Mouse (Mus musculus): Measurements from ENCODE around the gene Sipa1l2. TPM values are rescaled to one million over a fixed set of nuclear protein-coding genes. Genes with fewer than 3 reads are reported as not detected.
A peak's percentile ranks its signal among the peaks of the same experiment; 100 is the strongest.

The Sipa1l2 gene
- polyA plus RNA-seq, 1 experiment from 2014 or later, result 12.9 TPM

DNA sequence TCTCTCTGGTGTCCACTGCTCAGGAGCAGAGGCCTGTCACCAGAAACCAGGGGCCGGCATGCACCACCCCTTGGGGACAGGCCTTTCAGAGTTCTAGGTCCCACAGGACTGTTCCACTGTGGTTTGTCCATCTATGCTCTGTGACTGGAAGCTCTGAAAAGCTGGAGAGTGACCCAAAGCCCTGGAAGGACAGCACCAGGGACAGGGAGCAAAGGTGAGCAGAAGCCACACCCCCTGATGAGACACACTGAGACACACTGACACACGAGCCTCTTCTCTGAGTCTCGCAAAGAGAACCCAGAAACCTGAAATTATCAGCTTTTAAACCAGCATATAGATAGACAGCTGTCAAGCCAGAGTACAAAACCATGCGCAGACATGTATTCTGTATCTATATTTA lies 123.4 kb downstream of the Sipa1l2 start:
- Histone ChIP-seq H3K9me3 (ENCODE audit: control insufficient read depth, low read length) (no peaks in the 10 kb centered on the region), H3K4me1 (ENCODE audit: control insufficient read depth, insufficient read depth, low read length) (no peaks in the 10 kb centered on the region), H3K27me3 (ENCODE audit: control insufficient read depth, insufficient read depth, low read length) (no peaks in the 10 kb centered on the region), H3K27ac (ENCODE audit: low read depth, low read length) (no peak overlapping the region), H3K9ac (ENCODE audit: low read depth, low read length) (no peak overlapping the region), H3K36me3 (ENCODE audit: control insufficient read depth, insufficient read depth, low read length) (peaks cover 63% of the 10 kb centered on the region), H3K4me2 (replicated peaks; ENCODE audit: low read depth, low read length) (no peak overlapping the region), H3K4me3 (ENCODE audit: low read length) (no peak overlapping the region)
- ATAC-seq (ENCODE audit: low FRiP score, low TSS enrichment), result no peak
- 80% methylated on average over 4 of the region's 4 CpGs for WGBS

DNA sequence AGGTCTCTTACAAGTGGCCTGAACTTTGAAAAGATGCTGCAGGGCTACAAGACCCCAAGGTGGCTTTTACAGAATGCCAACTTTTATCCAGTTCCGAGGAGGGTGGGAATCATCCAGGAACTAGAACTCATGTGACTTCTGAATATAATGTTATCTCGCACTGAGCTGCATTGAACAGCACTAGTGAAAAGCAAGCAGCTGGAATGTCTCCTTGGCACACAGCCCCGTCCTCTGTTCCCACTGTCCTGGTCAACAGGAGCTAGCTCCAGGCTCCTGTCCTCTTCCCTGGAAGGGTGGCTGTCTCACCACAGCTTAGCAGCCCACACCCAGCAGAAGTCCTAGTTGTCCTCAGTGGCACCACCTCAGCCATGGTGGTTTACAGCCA lies 124.4 kb downstream of the Sipa1l2 start:
- WGBS, result 75% methylated on average over 3 of the region's 3 CpGs
- Histone ChIP-seq H3K4me1 (ENCODE audit: control insufficient read depth, insufficient read depth, low read length) (no peaks in the 10 kb centered on the region), H3K36me3 (ENCODE audit: control insufficient read depth, insufficient read depth, low read length) (peaks cover 64% of the 10 kb centered on the region), H3K9ac (ENCODE audit: low read depth, low read length) (no peak overlapping the region), H3K27me3 (ENCODE audit: control insufficient read depth, insufficient read depth, low read length) (no peaks in the 10 kb centered on the region), H3K27ac (ENCODE audit: low read depth, low read length) (no peak overlapping the region), H3K9me3 (ENCODE audit: control insufficient read depth, low read length) (no peaks in the 10 kb centered on the region), H3K4me2 (replicated peaks; ENCODE audit: low read depth, low read length) (no peak overlapping the region), H3K4me3 (ENCODE audit: low read length) (no peak overlapping the region)
- ATAC-seq (ENCODE audit: low FRiP score, low TSS enrichment), result no peak

DNA sequence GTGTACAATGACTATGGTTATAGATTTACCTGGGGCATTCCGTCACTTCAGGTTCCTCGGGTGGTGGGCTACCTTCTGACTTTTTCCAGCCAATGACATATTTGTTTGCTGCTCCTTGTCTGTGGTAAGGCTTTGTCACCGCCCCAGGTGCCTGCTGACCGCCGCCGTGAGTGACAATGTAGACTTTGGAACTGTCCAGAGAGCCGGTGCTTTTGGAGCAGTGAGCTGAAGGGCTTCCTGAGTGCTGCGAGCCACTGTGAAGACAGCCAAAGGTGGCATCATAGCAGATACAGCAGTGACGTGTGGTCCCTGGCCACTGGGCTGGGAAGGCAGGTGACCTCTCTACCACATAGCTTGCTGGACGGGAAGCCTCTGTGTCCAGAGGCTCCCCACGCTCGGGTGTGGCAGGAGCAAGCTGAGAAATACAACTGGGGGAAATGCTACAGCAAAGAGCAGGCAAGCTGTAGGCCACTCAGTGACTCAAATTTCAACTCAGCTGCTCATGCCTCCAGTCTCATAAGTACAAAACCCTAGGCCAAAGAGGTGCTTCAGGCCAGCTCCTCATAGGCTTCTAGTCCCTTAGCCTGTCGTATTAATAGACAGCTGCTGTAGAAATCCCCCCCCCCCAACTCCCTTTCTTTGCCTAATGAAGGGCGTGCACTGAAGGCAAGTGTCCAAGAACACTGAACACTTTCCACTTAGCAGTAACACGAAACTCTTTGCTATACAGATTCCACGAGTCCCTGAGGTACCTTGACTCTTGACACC lies 125.0 kb downstream of the Sipa1l2 start:
- Histone ChIP-seq H3K4me2 (replicated peaks; ENCODE audit: low read depth, low read length) (no peak overlapping the region), H3K4me1 (ENCODE audit: control insufficient read depth, insufficient read depth, low read length) (no peaks in the 10 kb centered on the region), H3K9ac (ENCODE audit: low read depth, low read length) (no peak overlapping the region), H3K9me3 (ENCODE audit: control insufficient read depth, low read length) (no peaks in the 10 kb centered on the region), H3K27me3 (ENCODE audit: control insufficient read depth, insufficient read depth, low read length) (no peaks in the 10 kb centered on the region), H3K4me3 (ENCODE audit: low read length) (no peak overlapping the region), H3K27ac (ENCODE audit: low read depth, low read length) (no peak overlapping the region), H3K36me3 (ENCODE audit: control insufficient read depth, insufficient read depth, low read length) (peaks cover 64% of the 10 kb centered on the region)
- 82% methylated on average over 16 of the region's 16 CpGs for WGBS
- no peak for ATAC-seq (ENCODE audit: low FRiP score, low TSS enrichment)

DNA sequence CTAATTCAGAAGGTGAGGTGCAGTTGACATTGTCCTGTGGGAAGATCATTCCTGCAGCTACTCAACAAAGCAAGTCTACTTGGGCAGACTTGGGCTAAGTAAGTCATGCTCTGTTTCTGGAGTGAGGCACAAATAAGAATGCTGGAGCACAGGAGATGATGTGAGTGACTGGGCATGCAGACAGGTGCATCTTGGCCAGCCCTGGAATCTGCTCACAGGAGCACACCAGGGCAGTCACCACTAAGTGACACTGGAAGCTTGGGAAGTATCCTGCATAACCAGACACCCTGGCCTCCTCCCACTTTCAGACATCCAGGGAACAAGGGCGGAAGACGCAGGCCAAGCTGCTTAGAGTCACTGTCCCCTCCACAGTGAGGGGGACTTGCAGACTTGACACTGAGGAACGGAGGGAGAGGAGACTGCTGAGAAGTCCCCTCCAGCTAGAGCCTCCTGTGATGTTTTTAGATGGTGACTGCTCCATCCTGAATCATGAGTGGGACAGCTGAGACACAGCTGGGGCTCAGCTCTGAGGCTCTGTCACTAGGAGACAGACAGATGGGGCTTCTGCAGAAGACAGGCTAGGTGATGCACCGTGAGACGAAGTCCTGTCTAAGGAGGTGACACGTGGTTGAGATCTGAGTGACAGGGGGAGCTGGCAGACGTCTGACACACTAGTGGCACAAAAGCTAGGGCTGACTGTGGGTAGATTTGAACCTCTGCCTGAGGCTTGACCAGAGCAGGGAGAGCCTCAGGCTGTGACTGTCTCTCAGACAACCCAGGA lies 134.1 kb downstream of the Sipa1l2 start:
- WGBS, result 75% methylated on average over 7 of the region's 7 CpGs
- H3K9me3 ChIP-seq (ENCODE audit: control insufficient read depth, low read length), result no peaks in the 10 kb centered on the region

DNA sequence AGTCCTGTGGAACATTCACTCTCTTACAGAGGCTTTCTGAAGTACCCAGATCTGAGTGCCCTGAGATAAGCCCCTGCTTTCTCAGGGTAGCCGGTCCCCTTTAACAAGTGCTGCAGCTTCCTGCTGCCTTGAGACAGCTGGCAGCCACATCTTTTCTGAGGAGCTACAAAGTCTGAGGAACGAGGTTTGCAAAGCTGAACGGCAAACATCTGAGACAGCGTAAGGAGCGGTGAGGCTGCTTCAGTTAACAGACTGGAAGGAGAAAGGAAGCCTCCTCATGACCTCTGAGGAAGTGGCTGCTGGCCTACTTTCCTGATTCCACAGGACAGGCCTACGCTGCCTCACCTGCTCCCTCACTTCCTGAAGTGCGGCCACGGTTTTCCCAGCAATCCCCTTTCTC lies 135.5 kb downstream of the Sipa1l2 start:
- Histone ChIP-seq H3K27ac (ENCODE audit: low read depth, low read length) (no peak overlapping the region), H3K36me3 (ENCODE audit: control insufficient read depth, insufficient read depth, low read length) (peaks cover 30% of the 10 kb centered on the region), H3K4me2 (replicated peaks; ENCODE audit: low read depth, low read length) (no peak overlapping the region), H3K4me3 (ENCODE audit: low read length) (no peak overlapping the region), H3K9me3 (ENCODE audit: control insufficient read depth, low read length) (no peaks in the 10 kb centered on the region), H3K9ac (ENCODE audit: low read depth, low read length) (no peak overlapping the region), H3K4me1 (ENCODE audit: control insufficient read depth, insufficient read depth, low read length) (peaks cover 3% of the 10 kb centered on the region; the same call in 1 of the 2 replicates), H3K27me3 (ENCODE audit: control insufficient read depth, insufficient read depth, low read length) (no peaks in the 10 kb centered on the region)
- no peak for ATAC-seq (ENCODE audit: low FRiP score, low TSS enrichment)
- 61% methylated on average over 8 of the region's 8 CpGs for WGBS

More for the DNA sequence above, 134.1 kb downstream of the Sipa1l2 start:
- H3K9ac ChIP-seq (ENCODE audit: low read depth, low read length), result no peak overlapping the region
- H3K4me2 ChIP-seq (replicated peaks; ENCODE audit: low read depth, low read length), result no peak overlapping the region
- H3K4me3 ChIP-seq (ENCODE audit: low read length), result no peak overlapping the region
- no peak for ATAC-seq (ENCODE audit: low FRiP score, low TSS enrichment)
- peaks cover 3% of the 10 kb centered on the region; the same call in 1 of the 2 replicates for H3K4me1 ChIP-seq (ENCODE audit: control insufficient read depth, insufficient read depth, low read length)
- no peak overlapping the region for H3K27ac ChIP-seq (ENCODE audit: low read depth, low read length)
- H3K36me3 ChIP-seq (ENCODE audit: control insufficient read depth, insufficient read depth, low read length), result peaks cover 32% of the 10 kb centered on the region
- no peaks in the 10 kb centered on the region for H3K27me3 ChIP-seq (ENCODE audit: control insufficient read depth, insufficient read depth, low read length)

DNA sequence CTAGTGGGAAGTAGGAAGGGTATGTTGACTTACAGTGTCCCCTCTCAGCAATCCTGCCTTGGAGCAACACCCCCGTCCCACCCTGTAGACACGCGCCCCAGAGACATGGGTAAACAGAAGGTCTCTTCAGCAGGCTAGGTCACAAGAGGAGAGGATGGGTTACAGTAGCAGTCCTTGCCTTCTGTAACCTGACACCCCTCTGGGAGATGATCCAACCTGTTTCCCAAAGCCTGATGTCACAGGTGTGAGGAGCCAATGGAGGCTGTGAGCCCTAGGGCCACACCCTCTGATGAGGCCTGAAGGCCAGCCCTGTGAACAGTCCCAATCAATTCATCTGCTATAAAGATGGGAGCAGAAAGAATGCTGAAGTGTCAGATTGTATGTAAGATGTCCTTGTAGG lies 138.3 kb downstream of the Sipa1l2 start:
- H3K4me3 ChIP-seq (ENCODE audit: low read length), result no peak overlapping the region
- H3K36me3 ChIP-seq (ENCODE audit: control insufficient read depth, insufficient read depth, low read length), result peaks cover 19% of the 10 kb centered on the region
- no peak overlapping the region for H3K4me2 ChIP-seq (replicated peaks; ENCODE audit: low read depth, low read length)
- WGBS, result 45% methylated on average over 3 of the region's 3 CpGs
- peak; percentile 46 for ATAC-seq (ENCODE audit: low FRiP score, low TSS enrichment)
- no peak overlapping the region for H3K27ac ChIP-seq (ENCODE audit: low read depth, low read length)
- no peaks in the 10 kb centered on the region for H3K9me3 ChIP-seq (ENCODE audit: control insufficient read depth, low read length)
- H3K4me1 ChIP-seq (ENCODE audit: control insufficient read depth, insufficient read depth, low read length), result peaks cover 3% of the 10 kb centered on the region; the same call in 1 of the 2 replicates
- H3K9ac ChIP-seq (ENCODE audit: low read depth, low read length), result no peak overlapping the region
- H3K27me3 ChIP-seq (ENCODE audit: control insufficient read depth, insufficient read depth, low read length), result no peaks in the 10 kb centered on the region

DNA sequence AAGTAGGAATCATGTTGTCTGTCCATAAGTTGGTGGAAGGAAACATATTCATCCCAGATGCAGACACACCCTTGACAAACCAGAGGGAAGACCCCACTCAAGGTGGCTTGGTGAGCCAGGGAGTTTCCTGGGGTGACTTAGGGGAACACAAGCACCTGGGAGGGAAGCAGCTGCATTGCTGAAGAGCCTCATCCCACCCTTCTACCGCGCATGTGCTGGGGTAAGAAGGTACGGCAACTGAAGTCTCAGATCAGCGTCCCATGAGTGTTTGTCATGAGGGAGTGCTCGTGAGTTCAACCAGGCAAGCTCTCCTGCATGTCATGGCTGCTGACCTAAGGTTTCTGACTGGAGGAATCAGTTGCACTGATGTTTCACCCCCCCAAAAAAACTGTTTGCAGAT lies 138.8 kb downstream of the Sipa1l2 start:
- H3K4me3 ChIP-seq (ENCODE audit: low read length), result no peak overlapping the region
- no peak for ATAC-seq (ENCODE audit: low FRiP score, low TSS enrichment)
- no peaks in the 10 kb centered on the region for H3K9me3 ChIP-seq (ENCODE audit: control insufficient read depth, low read length)
- peaks cover 19% of the 10 kb centered on the region for H3K36me3 ChIP-seq (ENCODE audit: control insufficient read depth, insufficient read depth, low read length)
- no peak overlapping the region for H3K9ac ChIP-seq (ENCODE audit: low read depth, low read length)
- no peak overlapping the region for H3K27ac ChIP-seq (ENCODE audit: low read depth, low read length)
- no peaks in the 10 kb centered on the region for H3K27me3 ChIP-seq (ENCODE audit: control insufficient read depth, insufficient read depth, low read length)
- 91% methylated on average over 5 of the region's 5 CpGs for WGBS
- H3K4me1 ChIP-seq (ENCODE audit: control insufficient read depth, insufficient read depth, low read length), result peaks cover 3% of the 10 kb centered on the region; the same call in 1 of the 2 replicates
- H3K4me2 ChIP-seq (replicated peaks; ENCODE audit: low read depth, low read length), result no peak overlapping the region

DNA sequence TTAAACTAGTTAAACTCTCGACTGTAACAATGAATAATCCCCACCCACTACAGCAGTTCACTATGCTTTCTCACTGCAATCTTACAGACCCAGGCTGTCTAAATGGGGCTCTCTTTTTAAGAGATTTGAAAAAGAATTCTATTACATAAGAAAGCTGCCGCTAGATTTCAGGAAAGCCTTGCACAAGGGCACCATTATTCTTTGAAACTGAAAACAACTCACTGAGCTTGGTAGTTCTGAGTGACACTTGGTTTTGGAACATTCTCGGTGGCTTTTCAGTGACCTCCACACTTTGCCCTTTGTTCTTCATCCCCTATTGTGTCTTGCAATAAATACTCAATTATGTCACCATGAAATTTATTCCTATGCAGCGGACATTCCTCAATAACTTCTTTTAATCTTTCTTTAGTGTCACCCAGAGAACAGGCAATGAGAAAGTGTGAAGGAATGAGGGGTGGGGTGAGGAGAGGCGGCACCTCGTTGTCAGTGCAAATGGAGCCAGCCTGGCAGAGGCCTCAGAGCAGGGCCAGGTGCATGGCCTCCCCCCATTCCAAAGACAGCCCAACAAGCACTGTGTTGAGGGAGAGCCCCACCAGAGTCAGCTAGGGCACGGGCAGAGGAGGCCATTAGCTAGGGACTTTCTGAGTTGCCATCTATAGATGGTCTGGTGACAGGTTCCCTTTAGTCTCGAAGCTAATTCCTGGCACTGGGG lies 140.5 kb downstream of the Sipa1l2 start:
- WGBS, result 67% methylated on average over 8 of the region's 8 CpGs
- Histone ChIP-seq H3K27me3 (ENCODE audit: control insufficient read depth, insufficient read depth, low read length) (no peaks in the 10 kb centered on the region), H3K9ac (ENCODE audit: low read depth, low read length) (no peak overlapping the region), H3K4me3 (ENCODE audit: low read length) (no peak overlapping the region), H3K4me1 (ENCODE audit: control insufficient read depth, insufficient read depth, low read length) (peaks cover 3% of the 10 kb centered on the region; the same call in 1 of the 2 replicates), H3K36me3 (ENCODE audit: control insufficient read depth, insufficient read depth, low read length) (peaks cover 11% of the 10 kb centered on the region), H3K27ac (ENCODE audit: low read depth, low read length) (no peak overlapping the region), H3K4me2 (replicated peaks; ENCODE audit: low read depth, low read length) (no peak overlapping the region), H3K9me3 (ENCODE audit: control insufficient read depth, low read length) (no peaks in the 10 kb centered on the region)
- ATAC-seq (ENCODE audit: low FRiP score, low TSS enrichment), result no peak
